Mouse (Mus musculus): Measurements from ENCODE around the gene Cabp4. TPM values are rescaled to one million over a fixed set of nuclear protein-coding genes. Genes with fewer than 3 reads are reported as not detected.

Cabp4 gene
- total and polyA plus RNA-seq, 3 experiments = 2.8 to 11.8 (median 6.4) TPM

GRCm38 (mm10) chr19:4106654-4107053, 37.2 kb downstream of the Cabp4 start:
- Histone ChIP-seq H3K4me1 (ENCODE audit: control insufficient read depth in 1 of 2, insufficient read depth in 2 of 2) (peaks cover 0 to 30% of the 10 kb centered on the region in 2 experiments; a peak in 2 of 4 replicates), H3K27ac (ENCODE audit: insufficient read depth, low read depth) (no peak overlapping the region), H3K27me3 (replicated peaks) (no peaks in the 10 kb centered on the region), H3K36me3 (replicated peaks in 1 of 2; ENCODE audit: control insufficient read depth in 1 of 2, insufficient read depth in 1 of 2, low read length in 1 of 2) (peaks cover 76 to 94% of the 10 kb centered on the region in 2 experiments), H3K79me2 (replicated peaks; ENCODE audit: control insufficient read depth, extremely low read depth, insufficient read depth, poor library complexity, severe bottlenecking) (no peaks in the 10 kb centered on the region), H3K9ac (ENCODE audit: insufficient read depth, low read depth) (no peak overlapping the region), H3K4me2 (ENCODE audit: insufficient read depth, low read depth, poor library complexity, severe bottlenecking) (no peak overlapping the region), H3K4me3 (replicated peaks in 1 of 3; ENCODE audit: low read depth in 2 of 3, low read length in 2 of 3, poor library complexity in 1 of 3) (no peak overlapping the region), H3K9me3 (replicated peaks; ENCODE audit: low read length) (no peaks in the 10 kb centered on the region)
- no peak for DNase-seq (ENCODE audit: extremely low read depth)
- no peak for TF ChIP-seq SMC3 (IDR thresholded peaks at IDR 0.05; ENCODE audit: low read depth, low read length)
- dilution Hi-C loops (cut with MboI; ENCODE audit: extremely low pct_ligation_motif_present, extremely low pct_unique_long_range_greater_than_20kb, low sequenced_read_pairs) = no loop called here
- in situ Hi-C loops (cut with MboI; ENCODE audit: low pct_ligation_motif_present, low pct_unique_long_range_greater_than_20kb, low sequenced_read_pairs) = no loop called here

GRCm38 (mm10) chr19:4104675-4105194, 39.1 kb downstream of the Cabp4 start:
- Histone ChIP-seq H3K4me2 (ENCODE audit: insufficient read depth, low read depth, poor library complexity, severe bottlenecking) (no peak overlapping the region), H3K27ac (ENCODE audit: insufficient read depth, low read depth) (no peak overlapping the region), H3K9ac (ENCODE audit: insufficient read depth, low read depth) (no peak overlapping the region), H3K79me2 (replicated peaks; ENCODE audit: control insufficient read depth, extremely low read depth, insufficient read depth, poor library complexity, severe bottlenecking) (no peaks in the 10 kb centered on the region), H3K27me3 (replicated peaks) (no peaks in the 10 kb centered on the region), H3K36me3 (replicated peaks in 1 of 2; ENCODE audit: control insufficient read depth in 1 of 2, insufficient read depth in 1 of 2, low read length in 1 of 2) (peaks cover 56 to 83% of the 10 kb centered on the region in 2 experiments), H3K4me3 (replicated peaks in 1 of 3; ENCODE audit: low read depth in 2 of 3, low read length in 2 of 3, poor library complexity in 1 of 3) (no peak overlapping the region), H3K9me3 (replicated peaks; ENCODE audit: low read length) (no peaks in the 10 kb centered on the region), H3K4me1 (ENCODE audit: control insufficient read depth in 1 of 2, insufficient read depth in 2 of 2) (peaks cover 7 to 44% of the 10 kb centered on the region in 2 experiments; a peak in 2 of 4 replicates)
- in situ Hi-C loops (cut with MboI; ENCODE audit: low pct_ligation_motif_present, low pct_unique_long_range_greater_than_20kb, low sequenced_read_pairs) = no loop called here
- no peak for TF ChIP-seq MAX (IDR thresholded peaks at IDR 0.05; ENCODE audit: low read length)
- no peak for TF ChIP-seq TBP (conservative IDR thresholded peaks at IDR 0.05; ENCODE audit: low read depth, low read length)
- no peak for TF ChIP-seq MAZ (IDR thresholded peaks at IDR 0.05; ENCODE audit: low read depth, low read length)
- no peak for TF ChIP-seq USF1 (IDR thresholded peaks at IDR 0.05; ENCODE audit: low read depth, low read length)
- no peak for TF ChIP-seq NRF1 (IDR thresholded peaks at IDR 0.05; ENCODE audit: low read depth, low read length)
- TF ChIP-seq ZC3H11A (IDR thresholded peaks at IDR 0.05; ENCODE audit: low read depth, low read length) = no peak
- TF ChIP-seq PAX5 (IDR thresholded peaks at IDR 0.05; ENCODE audit: low read length) = no peak
- TF ChIP-seq EP300 (IDR thresholded peaks at IDR 0.05; ENCODE audit: low read length) = no peak
- TF ChIP-seq ZMIZ1 (IDR thresholded peaks at IDR 0.05; ENCODE audit: low read depth, low read length) = no peak
- TF ChIP-seq CHD1 (IDR thresholded peaks at IDR 0.05; ENCODE audit: low read depth, low read length) = no peak
- TF ChIP-seq CHD2 (IDR thresholded peaks at IDR 0.05; ENCODE audit: low read length) = no peak
- TF ChIP-seq CTCF (conservative IDR thresholded peaks at IDR 0.05 in 1 of 2, IDR thresholded peaks at IDR 0.05 in 1 of 2; ENCODE audit: low read depth in 2 of 2, low read length in 2 of 2) = no peak
- no peak for TF ChIP-seq MXI1 (IDR thresholded peaks at IDR 0.05; ENCODE audit: low read depth, low read length)
- TF ChIP-seq ZNF384 (IDR thresholded peaks at IDR 0.05; ENCODE audit: low read depth, low read length) = no peak
- TF ChIP-seq RAD21 (IDR thresholded peaks at IDR 0.05; ENCODE audit: low read depth, low read length) = no peak
- no peak for TF ChIP-seq USF2 (conservative IDR thresholded peaks at IDR 0.05; ENCODE audit: low read depth, low read length)
- TF ChIP-seq JUN (IDR thresholded peaks at IDR 0.05; ENCODE audit: insufficient read depth, low read depth, low read length) = no peak
- dilution Hi-C loops (cut with MboI; ENCODE audit: extremely low pct_ligation_motif_present, extremely low pct_unique_long_range_greater_than_20kb, low sequenced_read_pairs) = no loop called here
- DNase-seq (ENCODE audit: extremely low read depth) = no peak

All from CH12.LX (cell line).